Mouse (Mus musculus): ENCODE measurements around the gene Snx3. TPM values are rescaled to one million over a fixed set of nuclear protein-coding genes. Genes with fewer than 3 reads are reported as not detected.

The Snx3 gene
- total RNA-seq, 2 experiments from 2014 or later, result 166 to 177 TPM

- no peak for DNase-seq (ENCODE audit: low spot score)
- intact Hi-C loops (cut with DNase I), result no loop called here
These were observed 71.1 kb downstream of the Snx3 start for GRCm38 (mm10) chr10:42572971-42573370.

GRCm38 (mm10) chr10:42574639-42575038 is 72.8 kb downstream of the Snx3 start:
- intact Hi-C loops (cut with DNase I), result no loop called here
- DNase-seq (ENCODE audit: low spot score), result no peak

GRCm38 (mm10) chr10:42577525-42578280 is 75.9 kb downstream of the Snx3 start:
- DNase-seq (ENCODE audit: low spot score), result no peak
- intact Hi-C loops (cut with DNase I), result no loop called here

- intact Hi-C loops (cut with DNase I), result no loop called here
These were observed 76.4 kb downstream of the Snx3 start for GRCm38 (mm10) chr10:42578281-42578675.

GRCm38 (mm10) chr10:42578698-42579474 is 77.1 kb downstream of the Snx3 start:
- intact Hi-C loops (cut with DNase I), result no loop called here
- no peak for DNase-seq (ENCODE audit: low spot score)

More at GRCm38 (mm10) chr10:42578281-42578675, 76.4 kb downstream of the Snx3 start:
- no peak for DNase-seq (ENCODE audit: low spot score)

- no peak for DNase-seq (ENCODE audit: low spot score)
- intact Hi-C loops (cut with DNase I), result no loop called here
These were observed 77.8 kb downstream of the Snx3 start for GRCm38 (mm10) chr10:42579475-42580130.

- intact Hi-C loops (cut with DNase I), result no loop called here
- DNase-seq (ENCODE audit: low spot score), result no peak
These were observed 78.5 kb downstream of the Snx3 start for GRCm38 (mm10) chr10:42580131-42580950.

GRCm38 (mm10) chr10:42580951-42581277 is 79.1 kb downstream of the Snx3 start:
- intact Hi-C loops (cut with DNase I), result no loop called here

GRCm38 (mm10) chr10:42581694-42582565 is 80.1 kb downstream of the Snx3 start:
- intact Hi-C loops (cut with DNase I), result loop anchor here (2.0 kb wide), 1 partner anchor 51 kb away; no protein-coding TSS in a partner anchor
- no peak for DNase-seq (ENCODE audit: low spot score)

More at GRCm38 (mm10) chr10:42580951-42581277, 79.1 kb downstream of the Snx3 start:
- no peak for DNase-seq (ENCODE audit: low spot score)

- no peak for DNase-seq (ENCODE audit: low spot score)
- intact Hi-C loops (cut with DNase I), result loop anchor here (2.0 kb wide), 1 partner anchor 50 kb away; no protein-coding TSS in a partner anchor
These were observed 80.8 kb downstream of the Snx3 start for GRCm38 (mm10) chr10:42582566-42583110.

- intact Hi-C loops (cut with DNase I), result loop anchor here (2.0 kb wide), 1 partner anchor 49 kb away; no protein-coding TSS in a partner anchor
- no peak for DNase-seq (ENCODE audit: low spot score)
These were observed 81.5 kb downstream of the Snx3 start, which contains the start of the genes Nr2e1 and Ostm1 for GRCm38 (mm10) chr10:42583157-42583872. Gene Nr2e1, minus strand, starts transcription at chr10:42583632. Gene Ostm1, plus strand, starts transcription at chr10:42583822.

- no peak for DNase-seq (ENCODE audit: low spot score)
- intact Hi-C loops (cut with DNase I), result loop anchor here (2.0 kb wide), 1 partner anchor 49 kb away; no protein-coding TSS in a partner anchor
These were observed 82.1 kb downstream of the Snx3 start for GRCm38 (mm10) chr10:42583902-42584435.

GRCm38 (mm10) chr10:42584436-42584983 is 82.7 kb downstream of the Snx3 start:
- DNase-seq (ENCODE audit: low spot score), result no peak
- intact Hi-C loops (cut with DNase I), result no loop called here
